Mouse (Mus musculus) ovary, postnatal 36 days (tissue): ENCODE results near the gene Ccr8.
A peak's percentile ranks its signal among the peaks of the same experiment; 100 is the strongest.

Experiments
- DNase-seq: peaks from one replicate; pipeline ENCODE4 v3.0.0; 2022; ENCODE audit warnings: low spot score, mixed read lengths

The Ccr8 gene

DNA sequence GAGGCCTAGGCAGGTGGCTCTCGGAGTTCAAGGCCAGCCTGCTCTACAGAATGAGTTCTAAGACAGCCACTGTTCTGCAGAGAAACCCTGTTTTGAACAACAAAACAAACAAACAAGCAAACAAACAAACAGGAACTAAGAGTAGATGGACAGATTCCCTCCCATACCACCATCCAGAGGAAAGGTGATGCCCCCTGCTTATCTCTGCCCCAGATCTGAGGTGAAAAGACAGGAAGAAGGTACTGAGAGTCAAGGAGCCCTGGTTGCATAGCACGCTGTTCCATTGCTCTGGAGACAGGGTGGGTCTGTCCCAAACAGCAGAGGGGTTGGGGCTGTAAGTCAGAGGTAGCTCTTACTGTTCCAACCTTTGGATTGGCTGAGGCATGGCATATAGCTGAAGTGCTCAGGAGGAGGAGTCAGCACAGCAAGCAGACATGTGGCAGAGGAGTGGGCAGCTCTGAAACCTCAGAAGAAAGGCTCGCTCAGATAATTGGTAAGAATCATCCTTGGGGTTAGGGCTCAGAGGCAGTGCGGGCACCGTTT is at the start of gene Ccr8:
Ccr8 (plus strand) TSS at position 419 of the 543 bp plus-strand sequence.
- DNase-seq, result no peak

GRCm38 (mm10) chr9:120043115-120043514 is 48.8 kb upstream of the Ccr8 start:
- no peak for DNase-seq

- no peak for DNase-seq
Measured at GRCm38 (mm10) chr9:120048495-120048894, 43.4 kb upstream of the Ccr8 start.

- DNase-seq, result no peak
Measured at GRCm38 (mm10) chr9:120049407-120049806, 42.5 kb upstream of the Ccr8 start.

DNA sequence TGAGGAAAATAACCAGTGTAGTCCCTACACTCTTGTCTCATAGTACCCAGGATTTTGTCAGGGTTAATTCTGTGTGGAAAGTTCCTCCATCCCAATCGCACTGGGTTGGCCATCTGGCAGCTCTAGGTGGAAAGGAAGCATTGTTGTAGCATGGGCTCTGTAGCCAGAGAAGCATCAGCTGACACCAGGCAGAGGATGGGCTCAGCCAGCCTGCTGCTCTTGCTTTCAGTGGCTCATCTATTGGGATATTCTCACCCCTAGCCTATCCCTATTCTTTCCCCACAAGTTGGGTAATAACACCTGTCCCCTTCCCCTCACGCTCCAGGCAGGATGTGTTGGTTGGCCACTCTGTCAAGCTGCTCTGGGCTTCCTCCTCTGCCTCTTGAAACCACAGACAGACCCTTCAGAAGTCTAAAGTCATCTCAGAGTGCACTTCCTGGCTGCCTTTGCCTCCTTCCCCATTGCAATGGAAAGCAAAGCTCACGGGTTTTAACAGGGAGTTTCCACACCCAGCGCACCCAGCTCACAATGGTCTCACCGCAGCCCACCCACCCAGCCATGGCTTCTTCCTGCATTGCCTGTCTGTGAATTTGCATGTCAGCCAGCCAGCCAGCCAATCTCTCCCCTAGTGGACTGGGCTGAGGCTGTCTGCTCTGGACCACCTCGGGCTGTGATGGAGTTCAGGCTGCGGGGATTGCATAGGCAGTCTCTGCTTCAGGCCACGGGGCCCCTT is 37.2 kb upstream of the Ccr8 start:
- DNase-seq, result no peak

- DNase-seq, result no peak
Measured at GRCm38 (mm10) chr9:120056201-120056600, 35.7 kb upstream of the Ccr8 start.

DNA sequence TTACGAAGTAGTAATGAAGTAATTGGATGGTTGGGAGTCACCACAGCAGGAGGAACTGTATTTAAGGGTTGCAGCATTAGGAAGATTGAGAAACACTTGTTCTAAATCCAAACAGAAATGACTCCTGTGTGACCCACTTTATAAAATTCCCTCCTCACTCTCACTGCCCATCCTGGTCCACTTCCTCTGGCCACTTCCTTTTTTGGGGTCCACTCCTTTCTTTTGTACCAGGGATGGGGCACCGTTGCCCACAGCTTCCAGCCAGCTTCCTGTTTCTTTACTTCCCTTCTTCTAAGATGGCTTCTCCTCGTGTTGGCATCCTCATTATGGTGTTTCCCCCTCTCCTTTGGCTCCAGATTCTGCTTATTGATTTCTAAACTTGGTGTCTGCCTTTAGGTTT is 33.2 kb upstream of the Ccr8 start:
- DNase-seq, result no peak

DNA sequence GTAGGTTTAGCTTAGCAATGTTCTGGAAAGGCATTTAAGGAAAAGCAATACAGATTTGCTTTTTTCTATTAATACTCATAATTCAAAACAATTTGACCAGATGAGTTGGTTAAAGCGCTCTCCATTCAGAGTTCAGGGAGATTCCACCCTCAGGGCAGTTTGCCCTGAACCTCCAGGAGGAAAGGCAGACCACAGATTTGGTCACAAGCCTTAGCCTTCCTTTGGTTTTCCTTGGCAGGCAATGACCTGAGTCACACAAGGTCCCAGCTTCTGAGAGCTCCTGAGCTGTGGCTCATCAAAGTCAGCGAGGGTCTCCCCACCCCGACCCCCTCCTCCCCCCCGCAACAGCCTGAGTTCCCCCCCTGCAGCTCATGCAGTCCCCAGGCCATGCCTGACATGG is 27.6 kb upstream of the Ccr8 start:
- DNase-seq, result no peak

DNA sequence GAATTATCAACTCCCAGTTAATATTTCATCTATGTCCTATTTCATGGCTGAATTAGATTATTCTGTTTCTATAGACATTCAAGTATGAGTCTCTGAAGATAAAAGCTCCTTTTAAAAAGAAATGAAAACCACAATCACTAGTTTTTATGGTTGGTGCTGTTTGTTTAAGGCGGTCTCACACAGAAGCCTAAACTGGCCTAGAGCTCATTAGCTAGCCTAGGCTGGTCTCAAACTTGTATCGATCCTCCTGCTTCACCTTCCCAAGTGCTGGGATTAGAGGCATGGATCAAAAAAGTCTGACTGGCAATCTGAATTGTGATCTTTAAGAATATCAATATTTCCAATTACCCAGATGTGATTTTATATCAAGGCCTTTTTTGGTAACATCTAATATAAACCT is 24.3 kb upstream of the Ccr8 start:
- no peak for DNase-seq

DNA sequence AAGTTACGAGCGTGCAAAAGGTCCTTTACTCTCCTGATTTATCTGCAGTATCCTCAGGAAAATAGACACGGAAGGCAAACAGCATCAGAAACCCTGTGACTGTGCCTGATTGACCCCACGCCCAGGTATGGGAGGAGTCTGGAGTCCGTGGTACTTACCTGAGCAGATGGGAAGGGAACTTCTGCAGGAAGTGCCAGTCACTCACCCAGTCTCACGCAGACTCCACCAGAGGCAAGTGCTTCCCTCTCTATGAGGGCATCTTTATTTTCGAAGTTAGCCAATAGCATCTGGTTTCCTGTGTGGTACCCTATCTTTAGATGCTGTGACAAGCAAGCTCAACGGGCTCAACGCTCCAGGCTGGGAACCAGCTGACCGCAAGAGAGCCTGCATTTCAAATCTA is 23.9 kb upstream of the Ccr8 start:
- DNase-seq, result no peak

DNA sequence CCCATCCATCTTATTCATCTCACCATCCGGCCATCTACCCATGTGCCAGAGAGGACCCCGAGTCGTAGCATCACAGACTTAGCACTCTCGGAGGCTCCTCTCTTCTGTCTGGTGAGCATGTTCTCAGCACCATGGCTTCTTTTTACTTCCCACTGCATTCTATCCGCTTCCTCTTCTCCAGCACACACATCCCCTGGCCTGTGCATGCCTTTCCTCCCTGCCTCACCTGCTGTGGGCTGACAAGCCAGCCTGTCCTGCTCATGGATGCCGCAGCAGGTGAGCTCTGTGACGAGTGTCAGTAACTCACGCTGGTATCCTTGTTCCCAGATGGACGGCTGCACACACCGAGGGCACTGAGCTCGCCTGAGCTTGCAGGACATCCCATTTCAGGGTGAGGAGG is 22.1 kb upstream of the Ccr8 start, which contains the start of gene Cx3cr1:
Cx3cr1 (minus strand) TSS at position 101 of the 400 bp plus-strand sequence.
- DNase-seq, result no peak

GRCm38 (mm10) chr9:120071251-120071650 is 20.7 kb upstream of the Ccr8 start:
- DNase-seq, result no peak

GRCm38 (mm10) chr9:120073169-120073568 is 18.7 kb upstream of the Ccr8 start:
- DNase-seq, result peak; percentile 79

GRCm38 (mm10) chr9:120074516-120074915 is 17.4 kb upstream of the Ccr8 start:
- no peak for DNase-seq

DNA sequence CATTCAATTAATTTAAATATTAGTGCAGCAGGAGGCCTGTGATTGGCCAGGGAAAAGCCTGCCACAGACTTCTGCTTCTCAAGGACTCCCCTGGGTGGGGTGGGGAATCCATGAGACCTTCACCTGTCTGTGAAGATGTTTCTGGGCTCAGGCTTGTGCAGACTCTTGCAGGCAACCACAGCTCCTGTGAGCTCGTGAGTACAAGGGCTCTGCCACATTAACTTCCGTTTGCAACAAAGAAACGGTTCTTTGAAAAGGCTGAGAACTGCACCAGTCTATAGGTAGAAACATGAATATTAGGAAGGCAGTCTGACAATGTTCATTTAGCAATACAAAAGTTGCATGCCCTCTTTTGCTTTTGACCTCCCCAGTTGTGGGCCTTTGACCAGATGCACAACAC is 13.7 kb upstream of the Ccr8 start:
- DNase-seq, result no peak

DNA sequence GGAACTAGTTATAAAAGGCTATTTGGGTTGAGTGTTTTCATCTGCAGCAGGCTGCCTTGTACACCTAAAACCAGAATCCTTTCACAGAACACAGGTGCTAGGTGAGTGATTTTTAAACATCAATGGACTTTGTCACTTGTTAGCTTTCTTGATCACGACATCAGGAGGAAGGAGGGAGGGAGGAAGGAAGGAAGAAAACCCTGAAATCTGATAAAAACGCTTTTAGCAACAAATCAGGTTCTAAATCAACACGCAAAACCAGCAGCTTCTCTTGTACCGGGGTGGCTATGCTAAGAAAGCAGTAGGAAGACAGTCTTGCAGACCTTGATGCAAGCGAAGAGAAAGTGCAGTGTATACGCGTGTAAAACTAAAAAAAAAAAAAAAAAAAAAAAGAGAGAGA is 12.0 kb upstream of the Ccr8 start:
- no peak for DNase-seq

- no peak for DNase-seq
Measured at GRCm38 (mm10) chr9:120080546-120081108, 11.3 kb upstream of the Ccr8 start.

GRCm38 (mm10) chr9:120081247-120081646 is 10.7 kb upstream of the Ccr8 start:
- no peak for DNase-seq

- no peak for DNase-seq
Measured at GRCm38 (mm10) chr9:120081967-120082366, 9.9 kb upstream of the Ccr8 start.

DNA sequence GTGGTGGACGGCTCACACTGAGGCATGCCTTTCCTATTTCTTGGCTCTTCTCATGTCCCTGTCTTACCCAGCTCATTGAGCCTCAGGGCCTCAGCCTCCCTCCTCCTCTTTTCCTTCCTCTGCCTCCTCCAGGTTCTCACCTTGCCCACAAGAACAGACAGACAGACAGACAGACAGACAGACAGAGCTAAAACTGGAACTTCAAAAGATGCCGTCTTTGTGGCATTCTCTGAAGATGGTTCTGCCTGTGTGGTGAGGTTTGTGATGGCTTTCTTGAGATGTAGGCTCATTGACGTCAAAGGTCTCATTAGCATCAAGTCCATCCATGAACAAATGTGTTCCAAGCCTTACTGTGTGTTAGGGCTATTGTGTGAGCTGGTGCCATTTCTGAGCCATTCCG is 9.2 kb upstream of the Ccr8 start:
- DNase-seq, result no peak

- DNase-seq, result no peak
Measured at GRCm38 (mm10) chr9:120083158-120083894, 8.6 kb upstream of the Ccr8 start.

DNA sequence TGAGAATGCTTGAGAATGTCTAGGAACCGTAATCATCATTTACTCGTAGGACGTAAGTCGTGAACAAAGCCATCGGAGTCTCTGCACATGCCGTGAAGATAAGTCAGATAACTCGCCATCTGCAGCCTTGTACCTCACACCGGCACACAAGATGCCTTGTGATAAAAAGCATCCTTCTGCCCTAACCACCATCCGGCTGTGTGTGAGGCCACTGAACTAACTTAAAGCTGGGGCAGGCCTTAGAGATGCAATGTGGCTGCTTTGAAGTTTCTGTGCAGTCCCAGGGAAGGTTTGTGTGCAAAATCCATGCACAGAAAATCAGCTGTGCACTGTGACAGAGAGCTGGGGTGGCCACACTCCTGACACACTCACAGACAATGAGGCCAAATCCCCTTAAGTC is 7.5 kb upstream of the Ccr8 start:
- no peak for DNase-seq

GRCm38 (mm10) chr9:120089125-120089524 is 2.8 kb upstream of the Ccr8 start:
- DNase-seq, result no peak
